Mouse (Mus musculus) liver, postnatal 0 days (tissue): Measurements from ENCODE around the gene Hcn4.

Experiments used
- CTCF ChIP-seq: sonication (generic); IDR thresholded peaks from 2 replicates; pipeline ENCODE4 v1.5.1; 2016; ENCODE audit warnings: antibody characterized with exemption, low read depth
- EP300 ChIP-seq: IDR thresholded peaks from 2 replicates; pipeline ENCODE4 v1.6.1; 2016; ENCODE audit warnings: antibody characterized with exemption, low read depth, mild to moderate bottlenecking

- no peak for TF ChIP-seq EP300
- no peak for TF ChIP-seq CTCF
Observed at GRCm38 (mm10) chr9:58837174-58837573, 14.0 kb downstream of the Hcn4 start.
